Mouse (Mus musculus): ENCODE results near the gene Icam2.

Icam2 gene

GRCm38 (mm10) chr11:106391546-106392188 is 3.8 kb upstream of the Icam2 start:
- peak; percentile 61 to 83 for DNase-seq (ENCODE audit: low spot score in 2 of 2)

GRCm38 (mm10) chr11:106390757-106391156 is 2.9 kb upstream of the Icam2 start:
- no peak for DNase-seq (ENCODE audit: low spot score in 2 of 2)

- DNase-seq (ENCODE audit: low spot score in 2 of 2), result no peak
Observed at GRCm38 (mm10) chr11:106389611-106390010, 1.7 kb upstream of the Icam2 start.

GRCm38 (mm10) chr11:106387020-106387419 is 855 bp downstream of the Icam2 start:
- DNase-seq (ENCODE audit: low spot score in 2 of 2), result no peak

GRCm38 (mm10) chr11:106386409-106386808 is 1.5 kb downstream of the Icam2 start:
- no peak for DNase-seq (ENCODE audit: low spot score in 2 of 2)

GRCm38 (mm10) chr11:106383051-106383790 is 4.7 kb downstream of the Icam2 start:
- no peak for DNase-seq (ENCODE audit: low spot score in 2 of 2)

- no peak for DNase-seq (ENCODE audit: low spot score in 2 of 2)
Observed at GRCm38 (mm10) chr11:106382424-106382823, 5.5 kb downstream of the Icam2 start.

GRCm38 (mm10) chr11:106381883-106382282 is 6.0 kb downstream of the Icam2 start:
- DNase-seq (ENCODE audit: low spot score in 2 of 2), result no peak

GRCm38 (mm10) chr11:106381011-106381410 is 6.9 kb downstream of the Icam2 start:
- no peak for DNase-seq (ENCODE audit: low spot score in 2 of 2)

- DNase-seq (ENCODE audit: low spot score in 2 of 2), result no peak
Observed at GRCm38 (mm10) chr11:106374979-106375378, 12.9 kb downstream of the Icam2 start.

- DNase-seq (ENCODE audit: low spot score in 2 of 2), result no peak
Observed at GRCm38 (mm10) chr11:106374559-106374958, 13.3 kb downstream of the Icam2 start.

- no peak for DNase-seq (ENCODE audit: low spot score in 2 of 2)
Observed at GRCm38 (mm10) chr11:106373998-106374397, 13.9 kb downstream of the Icam2 start.

- DNase-seq (ENCODE audit: low spot score in 2 of 2), result peak; percentile 67 to 78
Observed at GRCm38 (mm10) chr11:106366316-106366715, 21.6 kb downstream of the Icam2 start.

GRCm38 (mm10) chr11:106365366-106365765 is 22.5 kb downstream of the Icam2 start, which contains the start of gene Prr29:
TSS of gene Prr29 (plus strand) at chr11:106365472.
- no peak for DNase-seq (ENCODE audit: low spot score in 2 of 2)

GRCm38 (mm10) chr11:106364712-106365111 is 23.2 kb downstream of the Icam2 start:
- DNase-seq (ENCODE audit: low spot score in 2 of 2), result peak in 1 of 2 experiments; percentile 8

GRCm38 (mm10) chr11:106359350-106359749 is 28.5 kb downstream of the Icam2 start:
- no peak for DNase-seq (ENCODE audit: low spot score in 2 of 2)

- no peak for DNase-seq (ENCODE audit: low spot score in 2 of 2)
Observed at GRCm38 (mm10) chr11:106355382-106356128, 32.3 kb downstream of the Icam2 start.

- no peak for DNase-seq (ENCODE audit: low spot score in 2 of 2)
Observed at GRCm38 (mm10) chr11:106354181-106354580, 33.7 kb downstream of the Icam2 start.

GRCm38 (mm10) chr11:106353188-106353587 is 34.7 kb downstream of the Icam2 start, which contains the start of gene Scn4a:
TSS of gene Scn4a (minus strand) at chr11:106353288.
- DNase-seq (ENCODE audit: low spot score in 2 of 2), result no peak

- no peak for DNase-seq (ENCODE audit: low spot score in 2 of 2)
Observed at GRCm38 (mm10) chr11:106351941-106352340, 35.9 kb downstream of the Icam2 start.

GRCm38 (mm10) chr11:106351253-106351652 is 36.6 kb downstream of the Icam2 start:
- DNase-seq (ENCODE audit: low spot score in 2 of 2), result no peak

GRCm38 (mm10) chr11:106350853-106351252 is 37.0 kb downstream of the Icam2 start:
- no peak for DNase-seq (ENCODE audit: low spot score in 2 of 2)
